Mouse (Mus musculus): Measurements from ENCODE around the gene Tgif1.

Tgif1 gene
- long read RNA-seq, experiment 1, transcript Tgif1-201 (3 exons, 1,631 nt), result major isoform, 17 of 26 reads
- long read RNA-seq, experiment 1, partial matches to known transcripts, result 6 of 26 reads
- long read RNA-seq, experiment 1, other reads (novel, unspliced or antisense), result 1 of 26 reads
- long read RNA-seq, experiment 2, transcript Tgif1-201 (3 exons, 1,631 nt), result major isoform, 7 of 13 reads
- long read RNA-seq, experiment 2, partial matches to known transcripts, result 1 of 13 reads
- long read RNA-seq, experiment 2, other reads (novel, unspliced or antisense), result 2 of 13 reads

DNA sequence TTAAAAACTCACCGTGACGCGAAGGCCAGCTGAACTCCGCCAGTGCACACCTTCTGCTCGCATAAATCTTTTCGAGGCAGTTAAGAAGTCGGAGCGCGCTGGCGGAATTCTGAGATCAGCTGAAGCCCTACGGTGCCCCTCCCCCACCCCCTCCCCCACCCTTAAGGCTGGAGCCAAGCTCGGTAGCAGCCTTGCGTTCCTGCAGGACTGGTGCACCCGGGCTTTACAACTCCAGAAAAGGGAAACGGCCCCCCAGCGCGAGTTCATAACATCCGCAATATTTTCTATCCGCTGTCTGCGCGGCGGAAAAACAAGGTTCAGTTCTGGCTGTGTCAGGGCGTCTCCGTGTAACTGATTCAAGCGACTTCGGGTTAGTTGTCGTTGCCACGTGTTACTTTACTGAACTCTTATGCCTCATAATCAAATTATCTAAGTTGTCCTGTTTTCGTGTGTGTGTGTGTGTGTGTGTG is at the start of gene Tgif1:
Tgif1 (minus strand) TSS at position 111 of the 470 bp plus-strand sequence.
- intact Hi-C loops (cut with DNase I), result loop anchor here (2.0 to 5.0 kb wide), 2 partner anchors 99 to 116 kb away; no protein-coding TSS in a partner anchor

DNA sequence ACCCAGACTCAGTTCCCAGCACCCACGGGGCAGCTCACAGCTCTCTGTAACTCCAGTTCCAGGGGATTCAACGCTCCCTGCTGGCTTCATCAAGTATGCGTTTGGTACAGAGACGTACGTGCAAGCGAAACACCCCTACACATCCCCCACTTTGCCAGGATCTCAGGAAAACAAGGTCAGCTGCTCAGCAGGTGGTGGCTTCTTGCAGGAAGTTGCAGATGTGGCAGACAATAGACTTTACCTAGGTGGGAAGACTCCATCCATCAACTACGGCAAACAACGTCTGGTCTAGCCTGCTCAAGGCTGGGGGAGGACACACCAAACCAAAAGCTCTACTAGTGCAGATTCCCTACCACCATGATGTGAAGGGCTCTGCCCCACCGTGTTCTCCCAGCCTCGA is 47.3 kb upstream of the Tgif1 start:
- intact Hi-C loops (cut with DNase I), result no loop called here

DNA sequence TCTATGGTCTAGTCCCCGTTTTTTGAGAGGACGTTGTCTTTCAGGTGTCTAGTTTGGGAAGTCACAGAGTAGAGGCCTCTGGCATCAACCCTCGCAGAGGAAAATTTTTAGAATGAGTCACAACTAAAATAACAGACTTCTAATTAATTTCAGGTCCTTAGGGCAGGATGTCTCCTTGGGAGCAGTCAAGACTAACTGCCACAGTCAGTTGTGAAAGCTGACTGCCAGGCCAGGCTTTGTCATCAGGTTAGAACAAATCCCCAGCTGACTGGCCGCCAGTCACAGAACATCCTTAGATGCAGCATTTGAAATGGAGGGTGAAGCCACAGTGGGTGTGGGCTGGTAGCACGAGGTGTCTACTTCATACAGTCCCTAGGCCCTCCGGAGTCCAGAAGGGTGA is 46.3 kb upstream of the Tgif1 start:
- intact Hi-C loops (cut with DNase I), result no loop called here

DNA sequence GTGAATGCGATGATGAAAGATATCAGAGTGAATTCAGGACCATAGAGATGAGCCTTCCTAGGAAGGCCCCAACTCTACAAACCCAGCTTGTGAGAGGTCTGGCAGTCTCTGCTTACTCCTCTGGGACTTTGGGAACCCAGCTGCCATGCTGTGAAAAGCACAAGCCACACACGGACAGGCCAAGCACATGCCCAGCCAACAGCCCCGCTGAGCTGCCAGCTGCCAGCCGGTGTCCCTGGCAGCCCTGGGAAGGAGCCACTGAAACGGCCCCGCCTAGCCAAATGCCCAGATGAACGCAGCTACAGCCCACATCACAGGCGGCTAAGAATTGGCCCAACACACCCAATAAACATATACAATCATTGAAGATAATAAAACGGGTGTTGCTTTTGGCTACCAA is 41.5 kb upstream of the Tgif1 start:
- intact Hi-C loops (cut with DNase I), result no loop called here

DNA sequence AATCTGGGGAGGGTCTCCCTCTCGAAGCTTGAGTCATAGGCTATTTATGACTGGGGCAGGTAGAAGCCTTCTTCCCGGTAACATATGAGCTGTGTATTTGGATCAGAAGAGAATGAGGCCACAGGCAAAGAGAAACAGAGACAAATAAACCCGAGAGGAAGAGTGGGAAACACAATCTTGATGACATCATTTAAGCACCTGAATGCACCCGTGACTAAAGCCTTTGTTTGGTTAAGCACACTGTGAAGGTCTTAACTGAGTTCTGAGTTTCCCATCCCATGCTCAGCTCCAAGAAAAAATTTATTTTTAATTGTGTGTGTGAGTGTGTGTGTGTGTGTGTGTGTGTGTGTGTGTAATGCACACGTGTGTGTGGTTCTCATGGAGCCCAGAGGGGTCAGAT is 39.8 kb upstream of the Tgif1 start:
- intact Hi-C loops (cut with DNase I), result no loop called here

DNA sequence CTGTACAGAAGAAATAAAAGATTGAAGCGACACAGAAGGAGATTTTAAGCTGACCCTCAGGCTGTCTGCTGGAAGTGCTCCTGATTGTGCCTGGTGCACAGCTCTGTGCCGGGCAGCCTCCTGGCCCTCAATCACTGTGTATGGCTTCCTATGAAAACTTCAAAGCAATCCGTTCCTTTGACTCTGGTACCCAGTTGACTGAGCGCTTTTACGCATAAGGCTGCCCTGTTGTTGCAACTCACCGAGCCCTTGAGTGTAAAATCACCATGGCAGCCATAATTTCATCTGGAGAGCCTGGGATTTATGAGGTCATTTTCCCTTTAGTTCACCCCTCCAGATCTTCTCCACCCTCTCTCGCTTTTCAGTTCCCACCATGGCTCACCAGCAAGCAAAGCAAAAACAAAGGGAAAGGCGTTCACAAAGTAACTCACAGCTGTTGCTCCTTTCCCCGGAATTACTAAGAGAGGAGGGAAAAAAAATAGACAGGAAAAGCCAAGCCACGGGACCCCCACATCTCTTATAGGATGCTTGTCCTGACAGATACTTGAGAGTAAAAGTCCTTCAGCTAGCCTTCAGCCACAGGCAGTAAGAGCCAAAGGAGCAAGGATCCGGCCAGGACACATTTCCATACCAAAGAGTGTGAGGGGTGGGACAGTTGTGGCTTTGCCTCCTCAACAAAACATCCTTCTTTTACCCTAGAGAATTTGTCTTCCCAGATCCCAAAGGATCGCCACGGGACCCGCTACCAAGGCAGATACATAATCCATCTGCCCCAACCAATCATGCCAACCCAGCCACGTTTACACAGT is 39.1 kb upstream of the Tgif1 start:
- intact Hi-C loops (cut with DNase I), result no loop called here

DNA sequence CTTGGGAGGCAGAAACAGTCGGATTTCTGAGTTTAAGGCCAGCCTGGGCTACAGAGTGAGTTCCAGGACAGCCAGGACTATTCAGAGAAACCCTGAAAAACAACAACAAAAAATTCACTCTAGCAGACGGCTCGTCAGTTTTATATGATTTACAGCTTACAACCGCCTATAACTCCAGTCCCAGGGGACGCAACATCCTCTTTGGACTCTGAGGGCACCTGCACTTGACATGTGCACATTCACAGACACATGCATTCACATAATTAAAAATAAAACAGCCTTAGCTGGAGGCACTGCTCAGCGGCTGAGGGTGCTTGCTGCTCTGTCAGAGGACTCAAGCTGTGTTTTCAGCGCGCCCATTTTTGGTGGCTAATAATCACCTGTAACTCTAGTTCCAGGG is 37.2 kb upstream of the Tgif1 start:
- intact Hi-C loops (cut with DNase I), result no loop called here

DNA sequence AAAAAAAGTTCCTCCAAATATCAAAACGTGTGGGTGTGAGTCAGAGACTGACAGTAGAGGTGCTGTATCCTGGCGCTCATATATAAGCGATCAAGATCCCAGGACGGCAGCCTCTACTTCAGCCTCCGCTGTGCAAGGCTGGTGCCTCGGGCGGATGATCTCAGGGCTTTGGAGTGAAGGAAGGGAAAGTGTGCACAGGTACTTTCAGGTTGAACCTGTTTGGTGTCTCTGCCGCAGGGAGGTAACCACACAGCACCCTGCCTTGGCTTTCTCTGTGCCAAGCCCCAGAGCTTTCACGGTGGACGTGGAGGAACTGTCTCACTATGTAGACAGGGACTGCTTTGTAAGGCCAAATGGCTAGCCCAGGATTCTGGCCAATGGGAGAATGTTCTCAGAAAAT is 35.3 kb upstream of the Tgif1 start:
- intact Hi-C loops (cut with DNase I), result no loop called here

DNA sequence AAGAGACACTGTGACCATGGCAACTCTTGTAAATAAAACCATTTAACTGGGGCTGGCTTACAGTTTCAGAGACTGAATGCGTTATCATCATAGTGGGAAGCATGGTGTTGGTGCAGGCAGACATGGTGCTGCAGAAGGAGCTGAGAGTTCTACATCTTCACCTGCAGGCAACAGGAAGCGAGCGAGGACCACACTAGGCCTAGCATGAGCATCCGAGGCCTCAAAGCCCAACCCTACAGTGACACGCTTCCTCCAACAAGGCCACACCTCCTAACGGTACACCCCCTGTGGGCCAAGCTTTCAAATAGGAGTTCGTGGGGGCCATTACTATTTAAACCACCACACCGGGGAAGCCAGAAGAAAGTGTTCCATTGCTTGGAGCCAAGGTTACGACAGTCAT is 34.5 kb upstream of the Tgif1 start:
- intact Hi-C loops (cut with DNase I), result no loop called here

DNA sequence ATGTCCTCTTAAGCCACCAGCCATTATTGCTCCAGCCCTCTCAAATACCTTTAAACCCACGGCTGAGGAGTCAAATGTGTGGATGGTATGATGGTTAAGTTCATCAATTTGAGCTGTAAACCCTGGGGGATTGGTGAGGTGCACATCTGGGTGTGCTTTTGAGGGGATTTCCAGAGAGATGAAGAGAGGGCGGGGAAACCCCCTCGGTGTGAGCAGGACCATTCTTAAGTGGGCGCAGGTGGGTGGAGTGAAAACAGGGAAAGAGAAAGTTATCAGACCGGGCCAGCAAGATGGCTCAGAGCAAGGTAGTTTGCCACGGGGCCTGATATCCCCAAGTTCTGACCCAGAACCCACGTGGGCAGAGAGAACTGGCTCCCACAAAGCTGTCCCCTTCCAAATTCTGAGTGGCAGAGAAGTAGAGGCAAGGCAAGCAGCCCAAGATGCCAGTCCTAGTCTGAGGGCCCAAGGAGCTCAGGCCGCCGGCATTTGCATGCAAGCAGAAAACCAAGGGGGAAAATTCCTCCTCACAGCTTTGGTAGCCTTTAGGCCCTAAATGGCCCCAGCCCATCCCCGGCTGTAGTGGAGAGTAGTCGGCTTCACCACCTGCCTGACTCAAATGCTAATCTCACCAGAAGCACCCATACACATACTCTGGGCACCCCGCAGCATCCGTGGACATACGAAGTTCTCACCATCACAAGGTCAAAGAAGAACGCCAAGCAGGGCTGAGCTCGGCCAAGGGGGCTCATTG is 33.5 kb upstream of the Tgif1 start:
- intact Hi-C loops (cut with DNase I), result no loop called here

DNA sequence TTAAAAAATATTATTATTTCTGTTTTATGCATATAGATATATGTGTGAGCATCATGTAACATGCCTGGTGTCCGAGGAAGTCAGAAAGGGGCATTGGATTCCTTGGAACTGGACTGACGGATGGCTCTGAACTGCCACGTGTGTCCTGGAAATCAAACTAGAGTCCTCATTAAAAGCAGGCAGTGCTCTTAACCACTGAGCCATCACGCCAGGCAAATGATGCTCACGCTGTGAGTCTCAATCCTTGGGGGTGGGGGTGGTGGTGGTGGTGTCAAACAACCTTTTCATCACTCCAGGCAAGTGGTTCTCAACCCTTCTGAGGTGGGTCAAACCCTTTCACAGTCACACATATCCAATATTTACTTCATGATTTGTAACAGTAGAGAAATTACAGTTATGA is 32.5 kb upstream of the Tgif1 start:
- intact Hi-C loops (cut with DNase I), result no loop called here

DNA sequence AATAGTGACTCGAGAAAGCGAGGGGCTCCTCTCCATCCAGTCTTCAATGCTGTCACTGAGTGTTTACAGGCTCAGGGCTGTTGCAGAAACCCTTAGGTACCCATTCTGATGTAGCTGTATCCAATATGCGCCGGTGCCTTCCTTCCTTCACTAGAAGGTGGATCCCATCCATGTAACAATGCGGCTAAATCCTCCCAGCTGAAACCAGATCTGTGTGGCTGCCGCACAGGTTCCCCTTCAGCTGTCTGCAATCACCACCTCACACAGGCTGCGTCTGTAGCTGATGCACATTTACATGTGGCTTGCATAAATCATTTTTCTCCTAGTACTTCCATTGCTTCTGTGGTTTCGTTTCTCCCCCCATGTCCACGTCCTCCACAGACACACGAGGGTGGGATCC is 28.6 kb upstream of the Tgif1 start:
- intact Hi-C loops (cut with DNase I), result no loop called here

DNA sequence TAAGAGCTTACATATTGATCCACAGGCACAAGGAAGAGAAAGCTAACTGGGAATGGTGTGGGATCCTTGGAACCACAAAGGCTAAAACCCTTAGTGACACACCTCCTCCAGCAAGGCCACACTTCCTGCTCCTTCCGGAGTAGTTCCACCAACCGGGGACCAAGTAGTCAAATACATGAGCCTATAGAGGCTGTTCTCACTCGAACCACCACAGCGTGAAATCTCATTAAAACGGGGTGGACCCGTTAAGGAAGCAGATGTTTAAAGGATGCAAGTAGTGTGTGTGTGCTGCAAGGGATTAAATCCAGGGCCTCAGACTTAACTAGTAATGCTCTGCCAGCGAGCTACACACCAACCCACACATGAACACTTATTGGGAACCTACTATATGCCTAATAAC is 27.8 kb upstream of the Tgif1 start:
- intact Hi-C loops (cut with DNase I), result no loop called here

DNA sequence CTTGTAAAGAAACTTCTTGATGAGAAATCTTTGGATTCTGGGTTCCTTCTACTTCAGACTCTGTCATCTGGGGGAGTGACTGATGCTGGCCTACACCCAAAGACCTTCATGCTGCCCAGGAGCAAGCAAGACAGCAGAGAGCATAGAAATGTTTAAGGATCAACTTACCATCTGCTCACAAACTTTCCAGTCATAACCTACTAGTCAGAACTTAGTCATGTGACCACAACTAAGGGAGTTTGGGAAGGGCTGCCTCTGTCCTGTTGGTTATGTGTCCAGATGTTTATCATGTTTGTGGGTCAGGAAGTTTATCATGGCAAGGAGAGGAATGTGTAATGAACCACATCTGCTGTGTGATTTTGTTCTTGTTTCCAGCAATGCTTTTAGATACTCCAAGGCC is 24.9 kb upstream of the Tgif1 start:
- intact Hi-C loops (cut with DNase I), result no loop called here

DNA sequence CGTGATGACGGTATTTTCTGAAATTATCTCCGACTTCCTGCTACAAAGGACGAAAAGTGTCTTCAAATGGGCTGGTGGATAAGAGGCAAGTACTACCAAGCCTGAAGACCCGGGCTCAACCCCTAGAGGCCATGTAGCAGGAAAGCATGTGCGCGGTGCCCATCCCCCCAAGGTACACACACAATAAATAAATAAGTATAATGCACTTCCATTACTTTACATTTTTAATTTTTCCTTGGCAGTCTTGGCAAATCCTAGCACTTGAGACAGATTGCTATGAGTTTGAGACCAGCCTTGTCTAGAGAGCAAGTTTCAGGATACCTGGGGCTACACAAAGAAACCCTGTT is 20.4 kb upstream of the Tgif1 start:
- intact Hi-C loops (cut with DNase I), result no loop called here

DNA sequence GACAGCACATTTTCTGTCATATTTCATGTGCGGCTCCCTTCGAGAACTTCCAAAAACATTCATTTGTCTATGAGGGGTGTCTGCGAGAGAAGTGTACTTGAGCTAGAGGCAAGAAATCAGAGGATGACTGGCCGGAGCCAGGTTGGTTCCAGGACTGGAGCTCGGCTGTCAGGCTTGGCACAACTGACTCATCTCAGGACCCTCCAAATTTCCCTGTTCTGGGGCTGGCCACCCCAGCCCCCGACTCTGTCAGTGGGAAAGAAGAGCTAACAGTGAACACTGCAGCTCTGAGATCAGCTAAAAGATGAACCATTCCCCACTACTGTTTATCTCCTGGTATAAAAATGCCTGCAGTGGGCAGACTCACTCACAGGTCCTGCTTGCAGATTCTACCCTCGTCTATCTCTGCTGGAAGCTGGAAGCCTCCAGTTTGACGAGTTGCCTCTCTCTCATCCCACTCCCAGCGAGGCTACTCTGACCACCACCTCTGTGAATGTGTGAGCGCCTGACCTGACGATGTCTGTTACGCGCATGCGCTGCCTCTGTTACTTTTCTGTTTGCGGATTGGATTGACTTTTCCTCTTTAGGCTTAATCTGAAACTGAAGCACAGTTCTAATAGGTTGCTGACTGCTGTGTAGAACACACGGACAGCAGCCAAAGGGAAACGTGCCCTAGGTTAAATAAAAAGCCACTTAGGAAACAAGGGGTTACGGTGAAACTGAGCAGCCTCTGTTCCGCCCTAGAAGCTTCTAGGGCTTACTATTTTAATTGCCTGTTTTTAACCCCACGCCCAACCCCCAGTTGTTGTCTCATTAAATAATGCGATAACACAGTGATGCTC is 19.8 kb upstream of the Tgif1 start:
- intact Hi-C loops (cut with DNase I), result no loop called here

DNA sequence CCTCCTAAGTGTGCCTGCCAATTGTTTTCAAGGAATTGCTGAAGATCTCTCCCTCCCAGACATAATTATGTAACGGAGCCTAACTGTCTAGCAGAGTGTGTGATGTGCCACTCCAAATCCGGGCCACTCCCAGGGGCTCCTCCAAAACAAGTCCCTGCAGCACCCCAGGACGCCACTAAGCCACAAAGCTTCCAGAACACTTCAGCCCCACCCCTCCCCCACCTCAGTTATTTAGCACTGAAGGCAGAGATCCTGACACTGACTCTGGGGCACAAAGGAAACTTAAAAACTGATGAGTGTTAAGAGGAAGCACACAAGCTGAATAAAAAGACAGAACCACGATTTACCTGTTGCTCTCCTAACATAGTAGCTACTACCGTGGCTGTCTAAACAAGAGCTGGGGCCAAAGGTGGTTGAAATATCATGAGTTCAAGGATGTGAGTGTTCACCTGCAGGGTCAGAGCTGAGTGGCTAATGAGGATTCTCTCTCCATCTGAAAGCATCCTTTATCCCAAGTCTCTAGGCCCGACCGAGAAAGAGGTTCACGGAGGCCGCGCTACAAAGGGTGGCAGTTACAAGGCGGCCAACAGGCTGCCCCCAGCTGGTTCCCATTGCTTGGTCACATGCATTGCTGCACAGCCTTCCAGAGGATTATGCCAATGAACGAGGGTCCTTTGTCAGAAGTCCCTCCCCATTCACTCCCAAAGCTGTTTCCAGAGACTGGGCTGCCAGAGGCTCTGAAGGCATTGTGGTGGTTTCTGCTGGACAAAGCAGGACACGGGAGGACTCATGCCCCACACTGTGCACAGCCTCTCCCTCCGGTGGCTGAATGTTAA is 19.0 kb upstream of the Tgif1 start:
- intact Hi-C loops (cut with DNase I), result no loop called here

DNA sequence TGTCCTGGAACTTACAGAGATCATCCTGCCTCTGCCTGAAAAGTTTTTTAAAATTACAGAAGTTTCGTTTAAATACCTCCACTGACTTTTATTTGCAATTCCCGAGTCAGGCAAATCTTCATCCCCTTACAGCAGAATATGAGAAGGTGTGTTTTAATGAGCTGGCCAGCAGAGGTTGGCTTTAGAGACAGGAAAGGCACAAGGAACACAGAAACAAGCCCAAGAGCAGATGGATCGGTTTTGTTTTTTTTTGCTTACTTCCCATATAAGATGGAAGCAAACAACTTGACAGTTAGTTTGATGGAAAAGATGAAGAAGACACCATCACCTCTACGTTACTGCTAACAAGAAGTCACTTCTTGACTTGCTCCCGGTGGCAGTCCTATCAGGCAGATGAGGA is 18.3 kb upstream of the Tgif1 start:
- intact Hi-C loops (cut with DNase I), result no loop called here

DNA sequence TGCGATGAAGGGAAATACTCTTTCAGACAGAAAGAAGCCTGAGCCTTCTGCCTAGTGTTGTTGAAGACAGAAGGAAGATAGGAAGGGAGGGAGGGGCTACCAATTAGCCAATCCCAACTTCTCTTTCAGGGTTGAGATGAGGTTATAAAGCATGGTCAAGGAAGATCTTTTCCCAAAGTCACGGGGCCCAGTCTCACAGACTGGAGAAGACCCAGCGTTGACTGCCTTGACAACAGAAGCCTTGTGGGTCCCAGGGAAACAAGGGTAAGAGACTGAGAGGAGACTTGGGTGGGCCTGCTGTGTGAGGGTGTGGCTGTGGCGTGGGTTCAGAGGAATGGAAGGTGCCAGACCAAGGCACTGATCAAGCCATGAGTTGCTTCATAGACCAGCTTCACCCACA is 17.2 kb upstream of the Tgif1 start:
- intact Hi-C loops (cut with DNase I), result no loop called here

DNA sequence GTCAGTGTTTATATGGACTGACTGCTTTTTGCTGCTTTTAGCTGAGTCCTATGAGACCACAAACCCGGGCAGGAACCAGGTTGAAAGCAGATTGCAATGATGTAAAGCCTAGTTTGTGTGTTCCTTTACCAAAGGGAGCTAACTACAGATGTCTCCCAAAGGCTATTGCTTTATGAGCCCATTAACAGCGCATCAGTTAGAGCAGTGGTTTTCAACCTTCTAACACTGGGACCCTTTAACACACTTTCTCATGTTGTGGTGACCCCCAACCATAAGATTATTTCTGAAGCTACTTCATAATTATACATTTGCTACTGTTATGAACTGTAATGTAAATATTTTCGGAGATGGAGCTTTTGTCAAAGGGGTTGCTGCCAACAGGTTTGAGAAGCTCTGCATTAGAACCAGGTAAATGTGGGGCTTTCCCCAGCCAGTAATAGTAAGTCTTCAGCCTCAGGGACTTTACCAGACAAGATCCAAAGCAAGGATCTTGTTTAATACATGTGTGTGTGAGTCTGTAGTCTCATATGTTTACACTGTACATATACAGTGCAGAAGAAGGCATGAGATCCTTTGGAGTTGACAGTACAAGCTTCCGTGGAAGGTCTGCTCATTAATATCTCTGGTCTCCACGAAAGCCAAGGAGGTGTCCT is 15.4 kb upstream of the Tgif1 start:
- intact Hi-C loops (cut with DNase I), result no loop called here

All from adrenal gland (tissue).